Mouse (Mus musculus) olfactory bulb, adult 2 months (tissue): ENCODE data around the gene Shisa9. TPM values are rescaled to one million over a fixed set of nuclear protein-coding genes. Genes with fewer than 3 reads are reported as not detected.

Experiments used
- H3K27ac ChIP-seq: fragments of 200-500 bp; 2 replicates; pipeline ENCODE4 v1.5.1; 2012; ENCODE audit warnings: low read depth, low read length; ENCODE audit not compliant: insufficient read depth
- H3K4me1 ChIP-seq: fragments of 200-500 bp; 2 replicates; pipeline ENCODE4 v1.6.1; 2012; ENCODE audit warnings: low read length; ENCODE audit not compliant: control insufficient read depth, insufficient read depth
- H3K4me3 ChIP-seq: fragments of 200-500 bp; 2 replicates; pipeline ENCODE4 v1.5.1; 2012; ENCODE audit warnings: mild to moderate bottlenecking, low read depth, low read length, moderate library complexity; ENCODE audit not compliant: insufficient read depth
- CTCF ChIP-seq: fragments of 200-500 bp; IDR thresholded peaks from 2 replicates; pipeline ENCODE4 v1.5.1; 2012; ENCODE audit warnings: low read depth, mild to moderate bottlenecking, low read length, moderate library complexity; ENCODE audit not compliant: insufficient read depth
- POLR2A ChIP-seq: fragments of 200-500 bp; IDR thresholded peaks from 2 replicates; pipeline ENCODE4 v1.6.1; 2012; ENCODE audit warnings: mild to moderate bottlenecking, low read depth, low read length, moderate library complexity; ENCODE audit not compliant: insufficient read depth
- WGBS: fragments of 180-500 bp; shearing (Covaris S2); methylation state at CpG from one replicate; pipeline ENCODE4 v1.1.7; 2018; 5-methylcytosine and 5-hydroxymethylcytosine counted together
- polyA plus RNA-seq: library from polyadenylated mRNA; stranded (reverse); fragments of >200 nt; gene quantifications from 2 replicates; pipeline ENCODE4 v1.2.4, GENCODE M21; 2012; ENCODE audit warnings: low replicate concordance; ENCODE audit not compliant: missing spikeins, insufficient read depth, insufficient read length

The Shisa9 gene
- polyA plus RNA-seq, 1 experiment, result 125 TPM

- H3K4me3 ChIP-seq, result no peak overlapping the region
- no peak overlapping the region for H3K27ac ChIP-seq
- WGBS, result 76% methylated on average over 5 of the region's 5 CpGs
- TF ChIP-seq POLR2A (no peak), CTCF (no peak)
- H3K4me1 ChIP-seq, result peaks cover 6% of the 10 kb centered on the region; the same call in 1 of the 2 replicates
Observed at GRCm38 (mm10) chr16:12090604-12091235, 106.8 kb downstream of the Shisa9 start.

- WGBS, result 58% methylated on average over 4 of the region's 4 CpGs
- TF ChIP-seq CTCF (no peak), POLR2A (no peak)
- Histone ChIP-seq H3K4me3 (no peak overlapping the region), H3K27ac (no peak overlapping the region), H3K4me1 (peaks cover 6% of the 10 kb centered on the region; the same call in 1 of the 2 replicates)
Observed at GRCm38 (mm10) chr16:12093253-12093652, 109.3 kb downstream of the Shisa9 start.

GRCm38 (mm10) chr16:12094784-12095315 lies 110.9 kb downstream of the Shisa9 start:
- 24% methylated on average over 7 of the region's 7 CpGs for WGBS

GRCm38 (mm10) chr16:12095365-12095764 lies 111.5 kb downstream of the Shisa9 start:
- Histone ChIP-seq H3K27ac (no peak overlapping the region), H3K4me1 (peaks cover 6% of the 10 kb centered on the region; the same call in 1 of the 2 replicates), H3K4me3 (no peak overlapping the region)
- TF ChIP-seq POLR2A, result no peak
- TF ChIP-seq CTCF, result no peak
- WGBS, result 32% methylated on average over 2 of the region's 2 CpGs

More at GRCm38 (mm10) chr16:12094784-12095315, 110.9 kb downstream of the Shisa9 start:
- H3K27ac ChIP-seq, result no peak overlapping the region
- H3K4me3 ChIP-seq, result no peak overlapping the region
- peaks cover 6% of the 10 kb centered on the region; the same call in 1 of the 2 replicates for H3K4me1 ChIP-seq
- TF ChIP-seq POLR2A (no peak), CTCF (no peak)

GRCm38 (mm10) chr16:12108436-12108835 lies 124.5 kb downstream of the Shisa9 start:
- TF ChIP-seq CTCF (no peak), POLR2A (no peak)
- Histone ChIP-seq H3K27ac (no peak overlapping the region), H3K4me1 (peaks cover under 1% of the 10 kb centered on the region; the same call in 1 of the 2 replicates), H3K4me3 (no peak overlapping the region)
- 85% methylated on average over 4 of the region's 4 CpGs for WGBS

- Histone ChIP-seq H3K27ac (no peak overlapping the region), H3K4me3 (no peak overlapping the region), H3K4me1 (peaks cover 11% of the 10 kb centered on the region; the same call in 1 of the 2 replicates)
- WGBS, result 69% methylated on average over 5 of the region's 5 CpGs
- no peak for TF ChIP-seq POLR2A
- no peak for TF ChIP-seq CTCF
Observed at GRCm38 (mm10) chr16:12110851-12111437, 127.0 kb downstream of the Shisa9 start.

GRCm38 (mm10) chr16:12114396-12114795 lies 130.5 kb downstream of the Shisa9 start:
- 69% methylated on average over 5 of the region's 5 CpGs for WGBS
- no peak overlapping the region for H3K27ac ChIP-seq

GRCm38 (mm10) chr16:12115040-12115856 lies 131.3 kb downstream of the Shisa9 start:
- Histone ChIP-seq H3K27ac (no peak overlapping the region), H3K4me3 (no peak overlapping the region), H3K4me1 (peaks cover 11% of the 10 kb centered on the region; the same call in 1 of the 2 replicates)
- 30% methylated on average over 7 of the region's 7 CpGs for WGBS
- TF ChIP-seq CTCF (no peak), POLR2A (no peak)

More at GRCm38 (mm10) chr16:12114396-12114795, 130.5 kb downstream of the Shisa9 start:
- H3K4me1 ChIP-seq, result peaks cover 11% of the 10 kb centered on the region; the same call in 1 of the 2 replicates
- H3K4me3 ChIP-seq, result no peak overlapping the region
- TF ChIP-seq CTCF (no peak), POLR2A (no peak)
